Mouse (Mus musculus): ENCODE results near the gene Pax3. TPM values are rescaled to one million over a fixed set of nuclear protein-coding genes. Genes with fewer than 3 reads are reported as not detected.

Pax3 gene
- polyA plus RNA-seq, 2 experiments, result 0.54 to 0.99 TPM

DNA sequence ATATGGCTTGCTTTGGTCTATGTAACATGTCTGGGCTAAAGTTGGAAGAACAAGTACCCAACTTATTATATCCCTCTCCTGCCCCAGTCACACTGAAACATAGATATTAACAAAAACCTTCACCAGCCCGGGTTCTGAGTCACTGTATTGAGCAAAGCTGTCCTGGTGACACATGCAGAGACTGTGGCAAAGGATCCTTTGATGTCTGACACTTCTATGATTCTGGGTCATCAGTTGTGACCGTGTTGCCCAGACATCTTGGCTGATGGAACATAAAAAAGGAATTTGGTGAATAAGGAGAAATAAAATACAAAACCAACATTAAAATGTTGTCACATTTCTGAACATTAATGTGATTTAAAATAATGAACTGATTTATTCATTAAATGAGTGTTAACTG is 108.3 kb downstream of the Pax3 start:
- TF ChIP-seq POLR2A (IDR thresholded peaks at IDR 0.05; ENCODE audit: borderline replicate concordance, extremely low read depth, insufficient read depth, insufficient read length), result no peak
- 66% methylated on average over 2 of the region's 2 CpGs for WGBS

DNA sequence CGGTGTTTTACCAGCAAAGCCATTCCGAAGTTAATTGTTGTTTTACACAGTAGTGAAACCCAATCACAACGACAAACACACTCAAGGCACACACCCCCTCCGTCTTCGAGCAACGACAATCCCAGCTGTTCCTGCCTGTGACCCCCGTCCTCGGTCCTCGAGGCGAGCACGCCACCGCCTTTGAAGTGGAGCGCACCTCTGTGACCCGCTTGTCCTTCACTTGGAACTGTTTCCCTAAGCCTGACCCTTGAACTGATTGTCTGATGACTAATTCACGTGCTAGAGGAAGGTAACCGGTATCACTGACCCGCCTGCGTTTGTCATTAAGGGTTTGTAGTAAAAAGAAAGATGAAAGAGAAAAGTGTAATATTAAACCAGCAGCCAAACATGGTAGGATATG is 115.2 kb downstream of the Pax3 start:
- H3K4me1 ChIP-seq (ENCODE audit: control insufficient read depth, insufficient read depth, low read length), result no peaks in the 10 kb centered on the region
- no peaks in the 10 kb centered on the region for H3K36me3 ChIP-seq (ENCODE audit: control insufficient read depth, insufficient read depth, low read length)
- no peak overlapping the region for H3K27ac ChIP-seq (replicated peaks; ENCODE audit: low read depth, low read length)
- no peak for ATAC-seq (ENCODE audit: low FRiP score, low read depth)
- no peak for TF ChIP-seq POLR2A (IDR thresholded peaks at IDR 0.05; ENCODE audit: borderline replicate concordance, extremely low read depth, insufficient read depth, insufficient read length)
- no peaks in the 10 kb centered on the region for H3K9me3 ChIP-seq (ENCODE audit: control insufficient read depth, low read length)
- H3K4me2 ChIP-seq (replicated peaks; ENCODE audit: low read depth, low read length, severe bottlenecking), result peak overlapping the region; percentile 41
- H3K4me3 ChIP-seq (replicated peaks; ENCODE audit: low read length), result peak overlapping the region; percentile 14
- WGBS, result 20% methylated on average over 18 of the region's 18 CpGs
- no peak for DNase-seq (ENCODE audit: low spot score)
- H3K9ac ChIP-seq (ENCODE audit: low read depth, low read length, severe bottlenecking), result no peak overlapping the region
- H3K27me3 ChIP-seq (ENCODE audit: control insufficient read depth, insufficient read depth, low read length), result no peaks in the 10 kb centered on the region

More for the DNA sequence above, 108.3 kb downstream of the Pax3 start:
- no peak overlapping the region for H3K9ac ChIP-seq (ENCODE audit: low read depth, low read length, severe bottlenecking)
- H3K4me3 ChIP-seq (replicated peaks; ENCODE audit: low read length), result no peak overlapping the region
- no peak overlapping the region for H3K4me2 ChIP-seq (replicated peaks; ENCODE audit: low read depth, low read length, severe bottlenecking)
- DNase-seq (ENCODE audit: low spot score), result no peak
- H3K9me3 ChIP-seq (ENCODE audit: control insufficient read depth, low read length), result no peaks in the 10 kb centered on the region
- H3K4me1 ChIP-seq (ENCODE audit: control insufficient read depth, insufficient read depth, low read length), result no peaks in the 10 kb centered on the region
- no peaks in the 10 kb centered on the region for H3K36me3 ChIP-seq (ENCODE audit: control insufficient read depth, insufficient read depth, low read length)
- H3K27ac ChIP-seq (replicated peaks; ENCODE audit: low read depth, low read length), result no peak overlapping the region
- no peaks in the 10 kb centered on the region for H3K27me3 ChIP-seq (ENCODE audit: control insufficient read depth, insufficient read depth, low read length)
- no peak for ATAC-seq (ENCODE audit: low FRiP score, low read depth)

DNA sequence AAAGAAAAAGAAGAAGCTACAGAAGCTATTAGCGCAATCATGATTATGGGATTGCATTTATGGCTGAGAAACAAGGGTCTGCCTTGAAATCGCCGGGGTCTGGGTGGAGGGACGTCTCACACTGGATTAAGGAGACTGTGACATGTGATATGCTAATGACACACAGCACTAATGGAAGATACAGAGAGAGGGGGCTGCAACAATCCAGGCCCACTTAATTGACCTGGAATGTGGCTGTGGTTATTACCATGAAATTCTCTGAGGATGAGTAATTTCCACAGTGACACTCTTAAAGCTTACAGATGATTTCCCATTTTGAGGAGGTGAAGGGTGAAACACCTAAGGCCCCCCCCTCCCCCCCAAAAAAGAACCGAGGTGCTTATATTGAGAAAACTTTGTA is 136.1 kb downstream of the Pax3 start:
- H3K9me3 ChIP-seq (ENCODE audit: control insufficient read depth, low read length), result peaks cover 3% of the 10 kb centered on the region; the same call in 1 of the 2 replicates
- H3K4me2 ChIP-seq (replicated peaks; ENCODE audit: low read depth, low read length, severe bottlenecking), result no peak overlapping the region
- H3K4me1 ChIP-seq (ENCODE audit: control insufficient read depth, insufficient read depth, low read length), result no peaks in the 10 kb centered on the region
- no peak overlapping the region for H3K4me3 ChIP-seq (replicated peaks; ENCODE audit: low read length)
- no peaks in the 10 kb centered on the region for H3K36me3 ChIP-seq (ENCODE audit: control insufficient read depth, insufficient read depth, low read length)
- no peak overlapping the region for H3K9ac ChIP-seq (ENCODE audit: low read depth, low read length, severe bottlenecking)
- 57% methylated on average over 5 of the region's 5 CpGs for WGBS
- no peaks in the 10 kb centered on the region for H3K27me3 ChIP-seq (ENCODE audit: control insufficient read depth, insufficient read depth, low read length)
- ATAC-seq (ENCODE audit: low FRiP score, low read depth), result no peak
- DNase-seq (ENCODE audit: low spot score), result no peak
- no peak for TF ChIP-seq POLR2A (IDR thresholded peaks at IDR 0.05; ENCODE audit: borderline replicate concordance, extremely low read depth, insufficient read depth, insufficient read length)
- H3K27ac ChIP-seq (replicated peaks; ENCODE audit: low read depth, low read length), result no peak overlapping the region

DNA sequence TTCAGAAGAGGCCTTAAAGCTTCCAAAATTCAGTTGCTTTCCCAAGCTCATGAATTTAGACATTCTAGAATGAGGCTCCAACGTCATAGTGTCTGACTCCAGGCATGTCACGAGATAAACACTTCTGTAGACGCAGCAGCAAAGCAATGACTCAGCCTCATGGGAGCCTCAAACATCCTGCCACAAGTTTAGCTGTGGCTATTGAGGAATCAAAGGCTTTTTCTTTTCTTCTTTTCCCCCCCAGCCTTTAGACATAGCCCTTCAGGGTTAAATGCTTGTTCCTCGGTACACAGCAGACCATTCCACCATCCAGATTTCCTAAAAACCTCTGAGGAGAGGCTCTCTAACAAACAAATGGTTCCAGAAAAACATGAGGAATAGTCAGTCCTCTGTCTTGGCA is 139.0 kb downstream of the Pax3 start:
- DNase-seq (ENCODE audit: low spot score) (no peak), ATAC-seq (ENCODE audit: low FRiP score, low read depth) (no peak)
- WGBS, result 80% methylated on average over 4 of the region's 4 CpGs
- Histone ChIP-seq H3K27me3 (ENCODE audit: control insufficient read depth, insufficient read depth, low read length) (no peaks in the 10 kb centered on the region), H3K27ac (replicated peaks; ENCODE audit: low read depth, low read length) (no peak overlapping the region), H3K4me3 (replicated peaks; ENCODE audit: low read length) (no peak overlapping the region), H3K4me2 (replicated peaks; ENCODE audit: low read depth, low read length, severe bottlenecking) (no peak overlapping the region), H3K36me3 (ENCODE audit: control insufficient read depth, insufficient read depth, low read length) (no peaks in the 10 kb centered on the region), H3K9me3 (ENCODE audit: control insufficient read depth, low read length) (peaks cover 3% of the 10 kb centered on the region; the same call in 1 of the 2 replicates), H3K4me1 (ENCODE audit: control insufficient read depth, insufficient read depth, low read length) (no peaks in the 10 kb centered on the region), H3K9ac (ENCODE audit: low read depth, low read length, severe bottlenecking) (no peak overlapping the region)
- no peak for TF ChIP-seq POLR2A (IDR thresholded peaks at IDR 0.05; ENCODE audit: borderline replicate concordance, extremely low read depth, insufficient read depth, insufficient read length)

DNA sequence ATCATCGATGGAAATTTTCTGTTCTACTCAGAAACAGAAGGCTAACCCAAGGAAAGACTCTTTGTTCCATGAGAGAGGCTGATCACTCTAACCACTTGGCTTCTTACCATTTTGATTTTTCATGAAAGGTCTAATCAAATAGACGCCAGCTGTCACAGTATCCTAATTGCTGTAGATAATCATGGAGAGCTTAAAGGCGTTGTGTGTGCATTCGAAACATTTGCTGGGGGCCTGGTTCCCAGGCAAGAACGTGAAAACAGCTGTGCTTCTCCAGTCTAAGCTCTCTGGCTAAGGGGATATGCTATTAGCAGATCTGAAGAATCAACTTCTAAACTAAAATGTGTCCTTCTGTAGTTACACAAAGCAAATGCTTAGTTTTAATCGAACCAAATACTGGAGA is 143.3 kb downstream of the Pax3 start:
- H3K4me1 ChIP-seq (ENCODE audit: control insufficient read depth, insufficient read depth, low read length), result peaks cover 5% of the 10 kb centered on the region; the same call in 1 of the 2 replicates
- H3K4me3 ChIP-seq (replicated peaks; ENCODE audit: low read length), result no peak overlapping the region
- no peak for ATAC-seq (ENCODE audit: low FRiP score, low read depth)
- TF ChIP-seq POLR2A (IDR thresholded peaks at IDR 0.05; ENCODE audit: borderline replicate concordance, extremely low read depth, insufficient read depth, insufficient read length), result no peak
- peaks cover 3% of the 10 kb centered on the region; the same call in 1 of the 2 replicates for H3K9me3 ChIP-seq (ENCODE audit: control insufficient read depth, low read length)
- 74% methylated on average over 6 of the region's 6 CpGs for WGBS
- no peak overlapping the region for H3K4me2 ChIP-seq (replicated peaks; ENCODE audit: low read depth, low read length, severe bottlenecking)
- no peak overlapping the region for H3K9ac ChIP-seq (ENCODE audit: low read depth, low read length, severe bottlenecking)
- H3K36me3 ChIP-seq (ENCODE audit: control insufficient read depth, insufficient read depth, low read length), result no peaks in the 10 kb centered on the region
- H3K27ac ChIP-seq (replicated peaks; ENCODE audit: low read depth, low read length), result no peak overlapping the region
- H3K27me3 ChIP-seq (ENCODE audit: control insufficient read depth, insufficient read depth, low read length), result no peaks in the 10 kb centered on the region
- DNase-seq (ENCODE audit: low spot score), result no peak

Other genes with a start within 250 kb of the Pax3 start
- gene Sgpp2, start 113.2 kb upstream of the Pax3 start, polyA plus RNA-seq (2012; rRNA removed), result 0.69 and 0.85 TPM in 2 replicates
- 0.55 and 1.1 TPM in 2 replicates for gene Sgpp2, start 113.2 kb upstream of the Pax3 start, polyA plus RNA-seq (2014; fragmentation: Nextera tagmentation; extraction: Ambion mirVana)

Measured in limb, embryonic 14.5 days (tissue).